Mouse (Mus musculus): ENCODE data around the gene Nr1h2. TPM values are rescaled to one million over a fixed set of nuclear protein-coding genes. Genes with fewer than 3 reads are reported as not detected.

Gene Nr1h2
- polyA plus RNA-seq, 2 experiments: 63.8 to 88.9 TPM

DNA sequence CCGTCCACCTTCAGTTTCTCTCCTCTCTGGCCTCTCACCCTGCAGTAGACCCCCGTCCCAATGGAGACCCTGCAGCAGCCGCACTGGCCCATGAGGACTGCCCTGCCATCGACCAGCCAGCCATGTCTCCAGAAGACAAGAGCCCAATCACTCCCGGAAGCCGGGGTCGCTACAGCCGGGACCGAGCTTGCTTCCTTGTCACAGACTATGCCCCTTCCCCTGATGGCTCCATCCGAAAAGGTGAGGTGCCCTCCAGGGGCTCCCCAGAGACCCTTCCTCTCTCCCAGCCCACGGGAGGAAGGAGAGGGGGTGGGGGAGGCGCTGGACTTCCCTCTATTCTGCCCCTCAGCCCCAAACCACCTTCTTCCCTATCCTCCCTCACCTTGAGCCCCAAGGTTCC lies 44.6 kb upstream of the Nr1h2 start:
- Histone ChIP-seq H3K4me2 (replicated peaks; ENCODE audit: low read depth, low read length, severe bottlenecking) (no peak overlapping the region), H3K9ac (ENCODE audit: low read depth, low read length, severe bottlenecking) (no peak overlapping the region), H3K27me3 (ENCODE audit: control insufficient read depth, insufficient read depth, low read length) (peaks cover 32% of the 10 kb centered on the region), H3K9me3 (ENCODE audit: control insufficient read depth, low read length) (no peaks in the 10 kb centered on the region), H3K4me1 (ENCODE audit: control insufficient read depth, insufficient read depth, low read length) (peaks cover 6% of the 10 kb centered on the region; the same call in 1 of the 2 replicates), H3K36me3 (ENCODE audit: control insufficient read depth, insufficient read depth, low read length) (no peaks in the 10 kb centered on the region), H3K27ac (replicated peaks; ENCODE audit: low read depth, low read length) (no peak overlapping the region), H3K4me3 (replicated peaks; ENCODE audit: low read length) (no peak overlapping the region)
- TF ChIP-seq POLR2A (IDR thresholded peaks at IDR 0.05; ENCODE audit: borderline replicate concordance, extremely low read depth, insufficient read depth, insufficient read length): no peak
- no peak for ATAC-seq (ENCODE audit: low FRiP score, low read depth)
- WGBS: 88% methylated on average over 11 of the region's 12 CpGs
- DNase-seq (ENCODE audit: low spot score): no peak

DNA sequence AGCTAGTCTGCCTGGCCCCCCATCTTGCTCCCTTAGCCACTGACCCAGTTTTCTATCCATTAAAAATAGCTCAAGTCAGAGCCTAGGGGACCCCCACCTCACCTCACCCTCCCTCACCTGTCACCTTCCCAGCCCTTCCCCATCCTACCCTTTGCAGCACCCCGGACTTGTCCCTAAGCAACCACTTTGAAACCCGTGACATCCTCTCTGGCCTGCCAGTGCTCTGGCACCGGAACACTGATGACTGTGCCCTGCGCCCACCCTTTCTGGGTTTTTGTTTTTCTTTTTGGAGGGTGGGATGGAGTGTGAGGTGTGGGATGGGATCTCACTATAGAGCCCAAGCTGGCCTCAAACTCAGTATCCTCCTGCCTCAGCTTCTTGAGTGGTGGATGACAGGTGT lies 43.9 kb upstream of the Nr1h2 start:
- Histone ChIP-seq H3K36me3 (ENCODE audit: control insufficient read depth, insufficient read depth, low read length) (no peaks in the 10 kb centered on the region), H3K4me1 (ENCODE audit: control insufficient read depth, insufficient read depth, low read length) (peaks cover 6% of the 10 kb centered on the region; the same call in 1 of the 2 replicates)
- WGBS: 83% methylated on average over 4 of the region's 4 CpGs

DNA sequence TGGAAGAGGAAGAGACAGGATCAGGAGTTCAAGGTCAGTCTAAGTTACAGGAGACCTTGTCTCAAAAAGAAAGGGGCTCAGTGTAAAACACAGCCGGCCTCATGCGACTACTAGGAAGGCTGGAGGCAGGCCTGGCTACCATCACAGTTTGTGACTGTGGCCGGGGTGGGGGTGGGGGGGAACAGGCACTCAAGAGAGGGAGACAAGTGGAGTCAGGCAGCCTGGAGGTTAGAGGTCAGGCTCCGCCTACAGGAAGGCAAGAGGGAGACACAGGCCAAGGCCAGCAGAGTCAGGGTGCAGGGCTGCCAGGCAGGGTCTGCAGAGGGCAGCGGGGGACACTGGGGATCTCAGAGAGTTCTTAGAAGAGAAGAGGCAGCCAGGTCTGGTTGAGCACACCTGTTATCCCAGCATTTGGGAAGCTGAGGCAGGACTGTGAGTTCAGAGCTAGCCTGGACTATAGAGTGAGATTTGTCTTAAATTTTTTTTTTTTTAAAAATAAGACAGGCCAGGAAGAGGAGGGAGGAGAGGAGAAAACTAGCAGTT lies 43.3 kb upstream of the Nr1h2 start:
- Histone ChIP-seq H3K36me3 (ENCODE audit: control insufficient read depth, insufficient read depth, low read length) (no peaks in the 10 kb centered on the region), H3K27me3 (ENCODE audit: control insufficient read depth, insufficient read depth, low read length) (peaks cover 32% of the 10 kb centered on the region), H3K4me1 (ENCODE audit: control insufficient read depth, insufficient read depth, low read length) (peaks cover 6% of the 10 kb centered on the region; the same call in 1 of the 2 replicates), H3K9me3 (ENCODE audit: control insufficient read depth, low read length) (no peaks in the 10 kb centered on the region), H3K27ac (replicated peaks; ENCODE audit: low read depth, low read length) (no peak overlapping the region), H3K4me3 (replicated peaks; ENCODE audit: low read length) (no peak overlapping the region), H3K4me2 (replicated peaks; ENCODE audit: low read depth, low read length, severe bottlenecking) (no peak overlapping the region), H3K9ac (ENCODE audit: low read depth, low read length, severe bottlenecking) (no peak overlapping the region)
- ATAC-seq (ENCODE audit: low FRiP score, low read depth) (no peak), DNase-seq (ENCODE audit: low spot score) (no peak)
- WGBS: 57% methylated on average over 5 of the region's 5 CpGs
- no peak for TF ChIP-seq POLR2A (IDR thresholded peaks at IDR 0.05; ENCODE audit: borderline replicate concordance, extremely low read depth, insufficient read depth, insufficient read length)

More for the DNA sequence above, 43.9 kb upstream of the Nr1h2 start:
- DNase-seq (ENCODE audit: low spot score) (no peak), ATAC-seq (ENCODE audit: low FRiP score, low read depth) (no peak)
- Histone ChIP-seq H3K9ac (ENCODE audit: low read depth, low read length, severe bottlenecking) (no peak overlapping the region), H3K27me3 (ENCODE audit: control insufficient read depth, insufficient read depth, low read length) (peaks cover 32% of the 10 kb centered on the region), H3K4me3 (replicated peaks; ENCODE audit: low read length) (no peak overlapping the region), H3K9me3 (ENCODE audit: control insufficient read depth, low read length) (no peaks in the 10 kb centered on the region), H3K27ac (replicated peaks; ENCODE audit: low read depth, low read length) (no peak overlapping the region), H3K4me2 (replicated peaks; ENCODE audit: low read depth, low read length, severe bottlenecking) (no peak overlapping the region)
- TF ChIP-seq POLR2A (IDR thresholded peaks at IDR 0.05; ENCODE audit: borderline replicate concordance, extremely low read depth, insufficient read depth, insufficient read length): no peak

DNA sequence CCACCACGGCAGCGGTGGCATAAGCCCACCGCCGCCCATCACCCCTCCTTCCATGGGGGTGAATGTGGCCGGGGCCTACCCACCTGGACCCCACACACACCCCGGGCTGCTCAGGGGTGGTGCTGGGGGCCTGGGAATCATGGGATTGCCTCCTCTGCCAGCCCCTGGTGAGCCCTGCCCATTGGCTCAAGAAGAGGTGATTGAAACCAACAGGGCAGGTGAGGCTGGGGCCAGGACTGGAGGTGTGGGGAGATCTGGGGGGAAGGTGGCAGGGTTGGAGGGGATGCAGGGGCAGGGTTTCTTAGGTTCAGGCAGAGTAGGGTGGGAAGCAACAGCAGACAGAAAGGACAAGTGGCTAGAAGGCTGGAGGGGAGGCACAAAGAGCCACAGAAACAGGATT lies 42.3 kb upstream of the Nr1h2 start:
- TF ChIP-seq POLR2A (IDR thresholded peaks at IDR 0.05; ENCODE audit: borderline replicate concordance, extremely low read depth, insufficient read depth, insufficient read length): no peak
- Histone ChIP-seq H3K36me3 (ENCODE audit: control insufficient read depth, insufficient read depth, low read length) (no peaks in the 10 kb centered on the region), H3K27me3 (ENCODE audit: control insufficient read depth, insufficient read depth, low read length) (peaks cover 34% of the 10 kb centered on the region), H3K27ac (replicated peaks; ENCODE audit: low read depth, low read length) (no peak overlapping the region), H3K4me2 (replicated peaks; ENCODE audit: low read depth, low read length, severe bottlenecking) (no peak overlapping the region), H3K4me1 (ENCODE audit: control insufficient read depth, insufficient read depth, low read length) (peaks cover 6% of the 10 kb centered on the region; the same call in 1 of the 2 replicates), H3K9me3 (ENCODE audit: control insufficient read depth, low read length) (no peaks in the 10 kb centered on the region), H3K4me3 (replicated peaks; ENCODE audit: low read length) (no peak overlapping the region), H3K9ac (ENCODE audit: low read depth, low read length, severe bottlenecking) (no peak overlapping the region)
- ATAC-seq (ENCODE audit: low FRiP score, low read depth): no peak
- DNase-seq (ENCODE audit: low spot score): no peak
- WGBS: 83% methylated on average over 6 of the region's 6 CpGs

DNA sequence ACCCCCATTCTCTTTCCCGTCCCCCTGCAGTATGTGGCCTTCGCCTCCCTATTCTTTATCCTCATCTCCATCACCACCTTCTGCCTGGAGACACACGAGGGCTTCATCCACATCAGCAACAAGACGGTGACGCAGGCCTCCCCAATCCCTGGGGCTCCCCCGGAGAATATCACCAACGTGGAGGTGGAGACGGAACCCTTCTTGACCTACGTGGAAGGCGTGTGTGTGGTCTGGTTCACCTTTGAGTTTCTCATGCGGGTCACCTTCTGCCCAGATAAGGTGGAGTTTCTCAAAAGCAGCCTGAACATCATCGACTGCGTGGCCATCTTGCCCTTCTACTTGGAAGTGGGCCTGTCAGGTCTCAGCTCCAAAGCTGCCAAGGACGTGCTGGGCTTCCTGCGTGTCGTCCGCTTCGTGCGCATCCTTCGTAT lies 41.4 kb upstream of the Nr1h2 start:
- no peaks in the 10 kb centered on the region for H3K9me3 ChIP-seq (ENCODE audit: control insufficient read depth, low read length)
- H3K4me3 ChIP-seq (replicated peaks; ENCODE audit: low read length): no peak overlapping the region
- H3K27ac ChIP-seq (replicated peaks; ENCODE audit: low read depth, low read length): no peak overlapping the region
- no peak overlapping the region for H3K9ac ChIP-seq (ENCODE audit: low read depth, low read length, severe bottlenecking)
- H3K4me1 ChIP-seq (ENCODE audit: control insufficient read depth, insufficient read depth, low read length): peaks cover 6% of the 10 kb centered on the region; the same call in 1 of the 2 replicates
- H3K27me3 ChIP-seq (ENCODE audit: control insufficient read depth, insufficient read depth, low read length): peaks cover 33% of the 10 kb centered on the region
- DNase-seq (ENCODE audit: low spot score): no peak
- H3K36me3 ChIP-seq (ENCODE audit: control insufficient read depth, insufficient read depth, low read length): no peaks in the 10 kb centered on the region
- 92% methylated on average over 20 of the region's 20 CpGs for WGBS
- no peak for ATAC-seq (ENCODE audit: low FRiP score, low read depth)
- no peak for TF ChIP-seq POLR2A (IDR thresholded peaks at IDR 0.05; ENCODE audit: borderline replicate concordance, extremely low read depth, insufficient read depth, insufficient read length)
- H3K4me2 ChIP-seq (replicated peaks; ENCODE audit: low read depth, low read length, severe bottlenecking): no peak overlapping the region

Data from limb, embryonic 14.5 days (tissue).